Mouse (Mus musculus): ENCODE results near the gene Gm572. TPM values are rescaled to one million over a fixed set of nuclear protein-coding genes. Genes with fewer than 3 reads are reported as not detected.

The Gm572 gene
- polyA plus RNA-seq, 1 experiment from 2014 or later = not detected

- peaks cover 26% of the 10 kb centered on the region for H3K4me1 ChIP-seq
- peak; percentile 95 for ATAC-seq (ENCODE audit: insufficient number of reproducible peaks, low FRiP score, low TSS enrichment, low read depth)
- no peaks in the 10 kb centered on the region for H3K9me3 ChIP-seq
- H3K27ac ChIP-seq = peak within 1 kb of the TSS; percentile 95
- peak within 1 kb of the TSS; percentile 67 for H3K4me2 ChIP-seq
- no peaks in the 10 kb centered on the region for H3K27me3 ChIP-seq
- H3K36me3 ChIP-seq = peaks cover 31% of the 10 kb centered on the region
- peak within 1 kb of the TSS; percentile 96 for H3K9ac ChIP-seq
- WGBS = under 1% methylated on average over 51 of the region's 51 CpGs
- peak within 1 kb of the TSS; percentile 85 for H3K4me3 ChIP-seq
Observed at GRCm38 (mm10) chr4:148626623-148627185, 16.4 kb upstream of the Gm572 start, which contains the start of gene Tardbp. Gene Tardbp, minus strand, starts transcription at chr4:148627019.

GRCm38 (mm10) chr4:148627246-148627645 is 15.9 kb upstream of the Gm572 start:
- Histone ChIP-seq H3K27ac (no peak overlapping the region), H3K27me3 (no peaks in the 10 kb centered on the region), H3K9ac (no peak overlapping the region), H3K9me3 (no peaks in the 10 kb centered on the region), H3K36me3 (peaks cover 26% of the 10 kb centered on the region), H3K4me3 (peak overlapping the region; percentile 85), H3K4me1 (peaks cover 26% of the 10 kb centered on the region), H3K4me2 (peak overlapping the region; percentile 44)
- WGBS = 62% methylated on average over 3 of the region's 3 CpGs
- ATAC-seq (ENCODE audit: insufficient number of reproducible peaks, low FRiP score, low TSS enrichment, low read depth) = no peak

- no peaks in the 10 kb centered on the region for H3K9me3 ChIP-seq
- H3K36me3 ChIP-seq = no peaks in the 10 kb centered on the region
- no peak overlapping the region for H3K27ac ChIP-seq
- no peak overlapping the region for H3K9ac ChIP-seq
- 68% methylated on average over 3 of the region's 3 CpGs for WGBS
- H3K4me3 ChIP-seq = no peak overlapping the region
- H3K4me2 ChIP-seq = no peak overlapping the region
- H3K27me3 ChIP-seq = no peaks in the 10 kb centered on the region
- peaks cover 2% of the 10 kb centered on the region; the same call in 1 of the 2 replicates for H3K4me1 ChIP-seq
- ATAC-seq (ENCODE audit: insufficient number of reproducible peaks, low FRiP score, low TSS enrichment, low read depth) = no peak
Observed at GRCm38 (mm10) chr4:148632013-148632692, 11.0 kb upstream of the Gm572 start.

GRCm38 (mm10) chr4:148633395-148634061 is 9.6 kb upstream of the Gm572 start:
- H3K4me3 ChIP-seq = no peak overlapping the region
- H3K4me1 ChIP-seq = no peaks in the 10 kb centered on the region
- H3K27ac ChIP-seq = no peak overlapping the region
- no peak overlapping the region for H3K4me2 ChIP-seq
- H3K9me3 ChIP-seq = no peaks in the 10 kb centered on the region
- no peaks in the 10 kb centered on the region for H3K36me3 ChIP-seq
- no peak overlapping the region for H3K9ac ChIP-seq
- ATAC-seq (ENCODE audit: insufficient number of reproducible peaks, low FRiP score, low TSS enrichment, low read depth) = no peak
- WGBS = 69% methylated on average over 2 of the region's 2 CpGs
- H3K27me3 ChIP-seq = no peaks in the 10 kb centered on the region

GRCm38 (mm10) chr4:148635309-148635708 is 7.8 kb upstream of the Gm572 start:
- Histone ChIP-seq H3K36me3 (no peaks in the 10 kb centered on the region), H3K9ac (no peak overlapping the region), H3K4me1 (no peaks in the 10 kb centered on the region), H3K27ac (no peak overlapping the region), H3K4me2 (no peak overlapping the region), H3K27me3 (no peaks in the 10 kb centered on the region), H3K9me3 (no peaks in the 10 kb centered on the region), H3K4me3 (no peak overlapping the region)
- ATAC-seq (ENCODE audit: insufficient number of reproducible peaks, low FRiP score, low TSS enrichment, low read depth) = no peak
- 71% methylated on average over 2 of the region's 2 CpGs for WGBS

- no peak overlapping the region for H3K4me2 ChIP-seq
- no peaks in the 10 kb centered on the region for H3K4me1 ChIP-seq
- H3K9ac ChIP-seq = no peak overlapping the region
- H3K36me3 ChIP-seq = no peaks in the 10 kb centered on the region
- H3K27me3 ChIP-seq = no peaks in the 10 kb centered on the region
- no peak overlapping the region for H3K4me3 ChIP-seq
- WGBS = 35% methylated on average over 9 of the region's 9 CpGs
- H3K9me3 ChIP-seq = no peaks in the 10 kb centered on the region
- ATAC-seq (ENCODE audit: insufficient number of reproducible peaks, low FRiP score, low TSS enrichment, low read depth) = no peak
- H3K27ac ChIP-seq = no peak overlapping the region
Observed at GRCm38 (mm10) chr4:148638302-148638701, 4.8 kb upstream of the Gm572 start.

- 87% methylated on average over 2 of the region's 2 CpGs for WGBS
- Histone ChIP-seq H3K4me2 (no peak overlapping the region), H3K27me3 (no peaks in the 10 kb centered on the region), H3K4me3 (no peak overlapping the region), H3K9me3 (no peaks in the 10 kb centered on the region), H3K36me3 (no peaks in the 10 kb centered on the region), H3K9ac (no peak overlapping the region), H3K4me1 (peaks cover 8% of the 10 kb centered on the region; the same call in 1 of the 2 replicates), H3K27ac (no peak overlapping the region)
- ATAC-seq (ENCODE audit: insufficient number of reproducible peaks, low FRiP score, low TSS enrichment, low read depth) = no peak
Observed at GRCm38 (mm10) chr4:148639455-148639854, 3.7 kb upstream of the Gm572 start.

- no peaks in the 10 kb centered on the region for H3K27me3 ChIP-seq
- H3K9ac ChIP-seq = no peak overlapping the region
- 66% methylated on average over 5 of the region's 5 CpGs for WGBS
- H3K9me3 ChIP-seq = no peaks in the 10 kb centered on the region
- no peak overlapping the region for H3K4me2 ChIP-seq
- H3K4me3 ChIP-seq = no peak overlapping the region
- H3K4me1 ChIP-seq = peaks cover 8% of the 10 kb centered on the region; the same call in 1 of the 2 replicates
- no peak overlapping the region for H3K27ac ChIP-seq
- no peak for ATAC-seq (ENCODE audit: insufficient number of reproducible peaks, low FRiP score, low TSS enrichment, low read depth)
- no peaks in the 10 kb centered on the region for H3K36me3 ChIP-seq
Observed at GRCm38 (mm10) chr4:148641121-148641520, 2.0 kb upstream of the Gm572 start.

- Histone ChIP-seq H3K9ac (no peak overlapping the region), H3K4me1 (peaks cover 8% of the 10 kb centered on the region; the same call in 1 of the 2 replicates), H3K36me3 (no peaks in the 10 kb centered on the region), H3K4me3 (peak overlapping the region; percentile 12; the same call in 1 of the 2 replicates), H3K4me2 (peak overlapping the region; percentile 34), H3K27ac (no peak overlapping the region), H3K9me3 (no peaks in the 10 kb centered on the region), H3K27me3 (no peaks in the 10 kb centered on the region)
- WGBS = 6% methylated on average over 9 of the region's 9 CpGs
- ATAC-seq (ENCODE audit: insufficient number of reproducible peaks, low FRiP score, low TSS enrichment, low read depth) = no peak
Observed at GRCm38 (mm10) chr4:148644157-148644511, 1.0 kb downstream of the Gm572 start.

GRCm38 (mm10) chr4:148644926-148645325 is 1.8 kb downstream of the Gm572 start:
- H3K9ac ChIP-seq = no peak overlapping the region

GRCm38 (mm10) chr4:148646616-148647015 is 3.5 kb downstream of the Gm572 start:
- H3K4me1 ChIP-seq = peaks cover 8% of the 10 kb centered on the region; the same call in 1 of the 2 replicates
- H3K27me3 ChIP-seq = no peaks in the 10 kb centered on the region
- no peaks in the 10 kb centered on the region for H3K9me3 ChIP-seq
- H3K36me3 ChIP-seq = no peaks in the 10 kb centered on the region
- H3K4me2 ChIP-seq = no peak overlapping the region
- no peak overlapping the region for H3K9ac ChIP-seq
- H3K4me3 ChIP-seq = no peak overlapping the region
- no peak overlapping the region for H3K27ac ChIP-seq
- ATAC-seq (ENCODE audit: insufficient number of reproducible peaks, low FRiP score, low TSS enrichment, low read depth) = no peak
- 48% methylated on average over 11 of the region's 11 CpGs for WGBS

More at GRCm38 (mm10) chr4:148644926-148645325, 1.8 kb downstream of the Gm572 start:
- Histone ChIP-seq H3K27me3 (no peaks in the 10 kb centered on the region), H3K4me2 (no peak overlapping the region), H3K27ac (no peak overlapping the region), H3K4me1 (peaks cover 8% of the 10 kb centered on the region; the same call in 1 of the 2 replicates), H3K9me3 (no peaks in the 10 kb centered on the region), H3K36me3 (no peaks in the 10 kb centered on the region), H3K4me3 (no peak overlapping the region)
- ATAC-seq (ENCODE audit: insufficient number of reproducible peaks, low FRiP score, low TSS enrichment, low read depth) = no peak
- 87% methylated on average over 6 of the region's 6 CpGs for WGBS

GRCm38 (mm10) chr4:148649309-148649708 is 6.2 kb downstream of the Gm572 start:
- Histone ChIP-seq H3K4me2 (no peak overlapping the region), H3K4me3 (no peak overlapping the region), H3K9me3 (no peaks in the 10 kb centered on the region), H3K9ac (no peak overlapping the region), H3K4me1 (peaks cover under 1% of the 10 kb centered on the region; the same call in 1 of the 2 replicates), H3K27me3 (no peaks in the 10 kb centered on the region), H3K36me3 (no peaks in the 10 kb centered on the region), H3K27ac (no peak overlapping the region)
- WGBS = 67% methylated on average over 3 of the region's 3 CpGs
- no peak for ATAC-seq (ENCODE audit: insufficient number of reproducible peaks, low FRiP score, low TSS enrichment, low read depth)

Data from limb, embryonic 15.5 days (tissue).